Mouse (Mus musculus) brown adipose tissue, adult 24 weeks (tissue): ENCODE results near the gene Unc5a. TPM values are rescaled to one million over a fixed set of nuclear protein-coding genes. Genes with fewer than 3 reads are reported as not detected.

Experiments
- H3K27ac ChIP-seq: fragments of 200-500 bp; replicated peaks from 2 replicates; pipeline ENCODE4 v1.5.1; 2012; ENCODE audit warnings: low read depth, mild to moderate bottlenecking, low read length
- H3K4me1 ChIP-seq: fragments of 200-500 bp; 2 replicates; pipeline ENCODE4 v1.6.1; 2012; ENCODE audit warnings: low read length, mixed read lengths; ENCODE audit not compliant: control insufficient read depth, insufficient read depth, insufficient read length
- H3K4me3 ChIP-seq: fragments of 200-500 bp; 2 replicates; pipeline ENCODE4 v1.5.1; 2012; ENCODE audit warnings: low read depth, mild to moderate bottlenecking, low read length, moderate library complexity; ENCODE audit not compliant: insufficient read depth
- polyA plus RNA-seq: library from polyadenylated mRNA; stranded (reverse); fragments of >200 nt; gene quantifications from 2 replicates; pipeline ENCODE4 v1.2.4, GENCODE M21; 2012; ENCODE audit not compliant: missing spikeins, insufficient read depth, insufficient read length

The Unc5a gene
- polyA plus RNA-seq, 1 experiment, result 3.6 TPM

- no peak overlapping the region for H3K27ac ChIP-seq
- no peaks in the 10 kb centered on the region for H3K4me1 ChIP-seq
- no peak overlapping the region for H3K4me3 ChIP-seq
Observed at GRCm38 (mm10) chr13:54944411-54945157, 4.6 kb upstream of the Unc5a start.

GRCm38 (mm10) chr13:54945332-54945731 is 3.9 kb upstream of the Unc5a start:
- Histone ChIP-seq H3K4me3 (no peak overlapping the region), H3K4me1 (no peaks in the 10 kb centered on the region), H3K27ac (no peak overlapping the region)

DNA sequence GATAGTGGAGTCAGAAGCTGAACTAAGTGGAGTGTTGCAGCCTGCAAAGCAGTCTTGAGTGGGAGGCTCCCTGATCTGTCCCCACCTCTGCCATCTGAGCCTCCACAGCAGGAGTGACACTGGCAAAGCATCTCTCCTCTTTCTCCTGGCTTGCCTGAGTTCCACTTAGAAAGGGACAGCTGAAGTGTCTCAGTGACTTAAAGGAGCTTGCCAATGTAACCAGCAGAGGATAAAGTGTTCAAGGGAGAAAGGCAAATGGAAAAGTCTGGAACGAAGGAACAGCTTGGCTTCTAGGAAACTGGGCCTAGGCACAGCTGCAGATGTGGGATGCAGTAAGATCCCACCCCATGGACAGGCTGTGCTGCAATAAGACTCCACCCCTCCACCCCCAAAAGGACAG is 2.8 kb upstream of the Unc5a start:
- H3K27ac ChIP-seq, result no peak overlapping the region
- no peaks in the 10 kb centered on the region for H3K4me1 ChIP-seq
- H3K4me3 ChIP-seq, result no peak overlapping the region

DNA sequence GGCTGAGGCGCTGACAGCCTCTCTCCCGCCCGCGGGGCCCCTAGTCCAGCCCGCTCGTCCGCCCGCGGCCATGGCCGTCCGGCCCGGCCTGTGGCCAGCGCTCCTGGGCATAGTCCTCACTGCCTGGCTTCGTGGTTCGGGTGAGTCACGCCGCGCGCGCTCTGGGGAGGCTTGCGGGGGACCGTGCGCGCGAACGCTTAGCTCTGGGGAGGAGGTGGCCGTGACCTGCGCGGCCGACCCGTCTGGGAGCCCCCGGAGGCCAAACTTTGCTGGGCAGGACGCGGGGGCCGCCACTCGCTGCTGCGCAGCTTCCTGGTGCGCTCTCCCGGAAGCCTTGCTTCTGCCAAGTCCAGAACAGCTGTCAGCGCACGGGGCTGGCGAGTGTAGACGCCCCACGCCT is 381 bp downstream of the Unc5a start:
- Histone ChIP-seq H3K4me1 (no peaks in the 10 kb centered on the region), H3K27ac (no peak overlapping the region), H3K4me3 (peak overlapping the region; percentile 92)

- Histone ChIP-seq H3K4me1 (no peaks in the 10 kb centered on the region), H3K4me3 (peak overlapping the region; percentile 92; the same call in 1 of the 2 replicates), H3K27ac (no peak overlapping the region)
Observed at GRCm38 (mm10) chr13:54950131-54950530, 920 bp downstream of the Unc5a start.

- Histone ChIP-seq H3K27ac (no peak overlapping the region), H3K4me3 (no peak overlapping the region), H3K4me1 (no peaks in the 10 kb centered on the region)
Observed at GRCm38 (mm10) chr13:54951166-54951565, 2.0 kb downstream of the Unc5a start.

GRCm38 (mm10) chr13:54954745-54955144 is 5.5 kb downstream of the Unc5a start:
- Histone ChIP-seq H3K27ac (no peak overlapping the region), H3K4me1 (no peaks in the 10 kb centered on the region), H3K4me3 (no peak overlapping the region)

GRCm38 (mm10) chr13:54955695-54956471 is 6.7 kb downstream of the Unc5a start:
- no peaks in the 10 kb centered on the region for H3K4me1 ChIP-seq
- H3K27ac ChIP-seq, result no peak overlapping the region
- peak overlapping the region; percentile 57 for H3K4me3 ChIP-seq

GRCm38 (mm10) chr13:54957281-54957680 is 8.1 kb downstream of the Unc5a start:
- Histone ChIP-seq H3K4me1 (no peaks in the 10 kb centered on the region), H3K27ac (no peak overlapping the region)

DNA sequence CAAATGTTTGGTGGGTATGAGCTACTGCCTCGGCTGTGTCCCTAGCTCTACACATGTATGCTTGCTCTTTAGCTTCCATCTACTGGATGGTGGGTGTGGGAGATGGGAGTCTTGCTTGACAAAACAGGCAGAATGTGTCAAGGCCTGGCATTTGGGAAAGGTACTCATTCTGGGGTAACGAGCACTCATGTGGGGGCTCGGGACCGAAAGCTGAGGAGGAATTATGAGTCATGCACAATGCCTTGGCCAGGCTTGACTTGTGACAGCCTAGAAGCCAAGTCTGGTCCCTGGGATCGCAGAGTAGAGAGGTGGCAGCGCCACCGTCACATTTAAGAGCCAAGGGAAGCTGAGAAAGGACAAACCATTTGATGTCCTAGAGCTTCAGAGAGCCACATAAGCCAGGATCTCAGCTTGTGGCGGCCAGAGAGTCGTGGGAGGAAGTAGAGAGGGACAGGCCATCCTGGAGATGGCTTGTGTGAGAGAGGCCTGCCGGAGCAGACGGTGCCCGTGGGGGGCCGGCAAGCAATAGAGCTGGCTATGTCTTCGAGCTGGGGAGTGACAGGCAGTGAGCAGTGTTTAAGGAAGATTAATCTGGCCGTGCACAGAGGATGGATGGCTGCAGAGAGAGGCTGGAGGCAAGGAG is 10.0 kb downstream of the Unc5a start:
- Histone ChIP-seq H3K27ac (no peak overlapping the region), H3K4me3 (no peak overlapping the region), H3K4me1 (no peaks in the 10 kb centered on the region)

More at GRCm38 (mm10) chr13:54957281-54957680, 8.1 kb downstream of the Unc5a start:
- no peak overlapping the region for H3K4me3 ChIP-seq

DNA sequence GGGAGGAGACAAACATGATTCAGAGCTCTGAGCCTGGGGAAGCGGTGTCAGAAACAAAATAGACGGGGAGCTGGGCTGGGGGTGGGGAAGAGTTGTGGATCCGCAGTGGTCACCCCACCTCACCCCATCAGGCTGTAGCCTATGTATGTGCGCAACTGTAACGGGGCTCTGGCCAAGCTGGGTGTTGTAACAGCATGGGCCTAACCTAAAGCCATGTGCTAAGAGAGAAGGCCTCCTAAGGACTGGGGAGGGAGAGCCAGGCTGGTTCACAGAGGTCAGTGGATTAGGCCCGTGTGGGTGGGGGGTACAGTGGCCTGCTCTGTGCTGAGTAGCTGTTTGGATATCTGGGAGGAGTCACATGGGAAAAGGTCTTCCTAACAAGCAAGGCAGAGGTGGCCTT is 10.6 kb downstream of the Unc5a start:
- Histone ChIP-seq H3K4me1 (no peaks in the 10 kb centered on the region), H3K27ac (no peak overlapping the region), H3K4me3 (no peak overlapping the region)

GRCm38 (mm10) chr13:54960491-54960890 is 11.3 kb downstream of the Unc5a start:
- Histone ChIP-seq H3K4me3 (no peak overlapping the region), H3K4me1 (no peaks in the 10 kb centered on the region), H3K27ac (no peak overlapping the region)

DNA sequence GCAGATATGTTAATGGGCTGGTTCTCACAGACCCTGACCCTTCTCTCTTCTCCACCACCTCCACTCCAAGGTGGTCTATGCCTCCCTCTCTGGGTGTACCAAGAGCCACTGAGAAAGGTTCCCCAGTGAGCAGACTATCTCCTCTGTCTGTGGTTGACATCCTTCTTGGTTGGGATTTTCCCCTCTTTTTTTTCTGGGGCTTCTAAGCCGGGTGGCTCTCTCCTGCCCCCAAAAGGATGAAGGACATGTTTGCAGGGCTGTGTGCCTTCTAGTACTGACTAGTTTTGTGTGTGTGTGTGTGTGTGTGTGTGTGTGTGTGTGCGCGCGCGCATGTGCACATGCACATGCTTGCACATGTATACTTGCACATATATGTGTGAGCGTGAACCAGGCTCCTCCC is 16.0 kb downstream of the Unc5a start:
- H3K27ac ChIP-seq, result no peak overlapping the region

DNA sequence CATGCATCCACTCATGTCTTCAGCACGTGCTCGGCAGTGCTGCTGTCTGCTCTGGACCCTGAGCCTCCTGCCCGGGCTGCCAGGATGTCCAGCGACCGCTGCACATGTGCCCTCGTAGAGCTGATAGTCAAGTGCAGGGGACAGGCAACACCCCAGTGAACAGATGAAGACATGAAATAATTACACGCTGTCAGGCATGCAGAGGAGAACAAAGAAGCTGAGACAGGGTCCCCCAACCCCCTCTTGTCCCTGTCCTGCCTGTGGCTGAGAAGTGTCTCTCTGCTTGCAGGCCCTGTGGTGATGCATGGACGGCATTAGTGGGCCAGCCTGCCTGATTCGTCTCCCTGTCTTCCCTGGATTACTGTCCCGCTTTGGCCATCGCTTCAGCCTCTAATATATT is 18.3 kb downstream of the Unc5a start:
- H3K4me1 ChIP-seq, result no peaks in the 10 kb centered on the region
- H3K4me3 ChIP-seq, result no peak overlapping the region
- H3K27ac ChIP-seq, result no peak overlapping the region

More for the DNA sequence above, 16.0 kb downstream of the Unc5a start:
- Histone ChIP-seq H3K4me1 (no peaks in the 10 kb centered on the region), H3K4me3 (no peak overlapping the region)

DNA sequence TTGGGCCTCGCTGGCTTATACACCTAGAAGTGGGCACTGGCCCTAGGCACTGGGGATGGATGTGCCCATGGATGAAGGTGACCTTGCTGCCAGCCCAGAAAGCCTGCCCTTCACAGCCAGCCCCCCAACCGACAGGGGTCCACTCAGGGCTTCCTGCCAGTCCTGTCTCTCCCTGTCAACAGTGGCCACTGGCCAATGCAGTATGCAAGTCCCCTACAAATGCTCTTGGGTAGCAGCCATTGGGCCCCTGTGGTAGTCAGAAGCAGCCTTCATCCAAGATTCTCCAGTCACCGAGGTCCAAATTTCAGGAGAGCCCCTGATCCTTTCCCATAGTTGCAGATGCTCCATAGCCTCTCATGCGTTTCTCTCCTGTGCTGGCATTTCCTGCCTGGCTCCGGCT is 19.4 kb downstream of the Unc5a start:
- H3K27ac ChIP-seq, result no peak overlapping the region
- H3K4me3 ChIP-seq, result no peak overlapping the region
- no peaks in the 10 kb centered on the region for H3K4me1 ChIP-seq
